Comparison of ENCODE assay signal across 8 mouse cellular contexts in genomic region chr11:78094137-78094503, GRCm38 (mm10). TPM values are rescaled to one million over a fixed set of nuclear protein-coding genes. Genes with fewer than 3 reads are reported as not detected.
DNase-seq lines count a peak whose midpoint lies in the region; ATAC-seq and TF ChIP-seq lines count a peak whose summit lies in the region.

No protein-coding gene starts in this region.

- H3K27me3 ChIP-seq in heart, embryonic 11.5 days (ENCODE audit: control insufficient read depth, insufficient read depth, low read length), result no peaks in the 10 kb centered on the region
- H3K27me3 ChIP-seq in CH12.LX (replicated peaks), result no peaks in the 10 kb centered on the region
- H3K27me3 ChIP-seq in forebrain, embryonic 15.5 days, result no peaks in the 10 kb centered on the region
- H3K27me3 ChIP-seq in liver, embryonic 16.5 days (ENCODE audit: control insufficient read depth, insufficient read depth, low read depth, low read length), result no peaks in the 10 kb centered on the region

- no peaks in the 10 kb centered on the region for H3K9me3 ChIP-seq in heart, embryonic 11.5 days (replicated peaks; ENCODE audit: control insufficient read depth, low read length)
- H3K9me3 ChIP-seq in CH12.LX (replicated peaks; ENCODE audit: low read length), result no peaks in the 10 kb centered on the region
- no peaks in the 10 kb centered on the region for H3K9me3 ChIP-seq in forebrain, embryonic 15.5 days
- no peaks in the 10 kb centered on the region for H3K9me3 ChIP-seq in liver, embryonic 16.5 days (replicated peaks; ENCODE audit: control insufficient read depth, low read length)

- TF ChIP-seq RAD21 in CH12.LX (IDR thresholded peaks at IDR 0.05; ENCODE audit: low read depth, low read length), result no peak

- no peak for TF ChIP-seq EP300 in CH12.LX (IDR thresholded peaks at IDR 0.05; ENCODE audit: low read length)

- H3K79me2 ChIP-seq in CH12.LX (replicated peaks; ENCODE audit: control insufficient read depth, extremely low read depth, insufficient read depth, poor library complexity, severe bottlenecking), result peaks cover 44% of the 10 kb centered on the region

- 0 out of 2 replicates have a peak, but pooled peaks have one; percentile 23 for ATAC-seq in heart, embryonic 11.5 days (replicated peaks; ENCODE audit: insufficient number of reproducible peaks, low FRiP score, low TSS enrichment)
- peak; percentile 45 for ATAC-seq in forebrain, embryonic 15.5 days (replicated peaks)
- no peak for ATAC-seq in liver, embryonic 16.5 days (ENCODE audit: low read depth)

- 48% methylated on average over 11 of the region's 11 CpGs for WGBS in heart, embryonic 11.5 days (ENCODE audit: insufficient replicate concordance)
- WGBS in forebrain, embryonic 15.5 days, result 56% methylated on average over 11 of the region's 11 CpGs
- 42% methylated on average over 11 of the region's 11 CpGs for WGBS in liver, embryonic 16.5 days (ENCODE audit: insufficient replicate concordance)

- TF ChIP-seq CTCF in CH12.LX (conservative IDR thresholded peaks at IDR 0.05 in 1 of 2, IDR thresholded peaks at IDR 0.05 in 1 of 2; ENCODE audit: low read depth in 2 of 2, low read length in 2 of 2), result no peak

- H3K36me3 ChIP-seq in heart, embryonic 11.5 days (ENCODE audit: control insufficient read depth, insufficient read depth, low read length), result no peaks in the 10 kb centered on the region
- H3K36me3 ChIP-seq in CH12.LX (replicated peaks in 1 of 2; ENCODE audit: control insufficient read depth in 1 of 2, insufficient read depth in 1 of 2, low read length in 1 of 2), result peaks cover 2 to 33% of the 10 kb centered on the region in 2 experiments
- H3K36me3 ChIP-seq in forebrain, embryonic 15.5 days, result no peaks in the 10 kb centered on the region
- H3K36me3 ChIP-seq in liver, embryonic 16.5 days (ENCODE audit: control insufficient read depth, insufficient read depth), result no peaks in the 10 kb centered on the region

- in situ Hi-C loops in CH12.LX (cut with MboI; ENCODE audit: low pct_ligation_motif_present, low pct_unique_long_range_greater_than_20kb, low sequenced_read_pairs), result no loop called here

- no peak for DNase-seq in heart, adult 11 months
- DNase-seq in CH12.LX (ENCODE audit: extremely low read depth), result no peak
- no peak for DNase-seq in embryo, embryonic 10.5 days (ENCODE audit: low spot score)
- no peak for DNase-seq in spleen, postnatal 36 days (ENCODE audit: low spot score in 2 of 2)
- DNase-seq in frontal cortex, postnatal 14 days (ENCODE audit: low spot score in 2 of 2), result no peak

- peak overlapping the region; percentile 78 for H3K4me3 ChIP-seq in heart, embryonic 11.5 days (ENCODE audit: low read depth, low read length)
- peak overlapping the region; percentile 12 to 78 (median 52) for H3K4me3 ChIP-seq in CH12.LX (replicated peaks in 1 of 3; ENCODE audit: low read depth in 2 of 3, low read length in 2 of 3, poor library complexity in 1 of 3)
- H3K4me3 ChIP-seq in forebrain, embryonic 15.5 days, result peak overlapping the region; percentile 73
- peak overlapping the region; percentile 73 for H3K4me3 ChIP-seq in liver, embryonic 16.5 days (ENCODE audit: low read depth, low read length)

- no peak for TF ChIP-seq POLR2A in CH12.LX (IDR thresholded peaks at IDR 0.05; ENCODE audit: low read depth, low read length)

- dilution Hi-C loops in CH12.LX (cut with MboI; ENCODE audit: extremely low pct_ligation_motif_present, extremely low pct_unique_long_range_greater_than_20kb, low sequenced_read_pairs), result no loop called here

- H3K27ac ChIP-seq in heart, embryonic 11.5 days (ENCODE audit: low read depth, low read length), result peak overlapping the region; percentile 38; the same call in 1 of the 2 replicates
- no peak overlapping the region for H3K27ac ChIP-seq in CH12.LX (ENCODE audit: insufficient read depth, low read depth)
- peak overlapping the region; percentile 69 for H3K27ac ChIP-seq in forebrain, embryonic 15.5 days (replicated peaks)
- peak overlapping the region; percentile 18; the same call in 1 of the 2 replicates for H3K27ac ChIP-seq in liver, embryonic 16.5 days (ENCODE audit: low read length)

- peaks cover 11% of the 10 kb centered on the region for H3K4me1 ChIP-seq in heart, embryonic 11.5 days (ENCODE audit: control insufficient read depth, insufficient read depth, low read length)
- peaks cover 4 to 27% of the 10 kb centered on the region in 2 experiments; a peak in 3 of 4 replicates for H3K4me1 ChIP-seq in CH12.LX (ENCODE audit: control insufficient read depth in 1 of 2, insufficient read depth in 2 of 2)
- H3K4me1 ChIP-seq in forebrain, embryonic 15.5 days, result peaks cover 31% of the 10 kb centered on the region
- peaks cover 15% of the 10 kb centered on the region for H3K4me1 ChIP-seq in liver, embryonic 16.5 days (ENCODE audit: control insufficient read depth, low read depth, low read length)

- peak overlapping the region; percentile 75 for H3K4me2 ChIP-seq in heart, embryonic 11.5 days
- H3K4me2 ChIP-seq in CH12.LX (ENCODE audit: insufficient read depth, low read depth, poor library complexity, severe bottlenecking), result peak overlapping the region; percentile 52
- H3K4me2 ChIP-seq in forebrain, embryonic 15.5 days (replicated peaks), result peak overlapping the region; percentile 86
- H3K4me2 ChIP-seq in liver, embryonic 16.5 days (ENCODE audit: low read depth, low read length), result peak overlapping the region; percentile 94

- H3K9ac ChIP-seq in heart, embryonic 11.5 days (ENCODE audit: low read depth, low read length), result peak overlapping the region; percentile 83; the same call in 1 of the 2 replicates
- H3K9ac ChIP-seq in CH12.LX (ENCODE audit: insufficient read depth, low read depth), result peak overlapping the region; percentile 88
- H3K9ac ChIP-seq in forebrain, embryonic 15.5 days (replicated peaks), result peak overlapping the region; percentile 88
- H3K9ac ChIP-seq in liver, embryonic 16.5 days (ENCODE audit: low read depth, low read length), result peak overlapping the region; percentile 68

TF ChIP-seq in CH12.LX, 34 proteins besides CTCF, POLR2A, EP300 and RAD21:
- TF ChIP-seq MAZ (IDR thresholded peaks at IDR 0.05; ENCODE audit: low read depth, low read length) (no peak), RCOR1 (conservative IDR thresholded peaks at IDR 0.05; ENCODE audit: low read depth, low read length) (no peak), MYC (IDR thresholded peaks at IDR 0.05; ENCODE audit: low read depth, low read length) (0 out of 2 replicates have a peak, but pooled peaks have one; percentile 8), ZC3H11A (IDR thresholded peaks at IDR 0.05; ENCODE audit: low read depth, low read length) (no peak), UBTF (IDR thresholded peaks at IDR 0.05; ENCODE audit: low read depth, low read length) (no peak)

RNA-seq across cellular contexts. Expression of gene Fam222b, which starts 0.3 kb away (rescaled TPM):
- polyA plus RNA-seq in heart, embryonic 11.5 days (2014; fragmentation: Nextera tagmentation; extraction: Ambion mirVana), result 22.4 and 26.9 TPM in 2 replicates
- total RNA-seq in CH12.LX (2012; rRNA removed) (8.7 and 10.0 TPM in 2 replicates), CH12.LX (2014; rRNA removed) (3.9 and 5.9 TPM in 2 replicates)
- polyA plus RNA-seq in CH12.LX (2012; ENCODE audit: insufficient read length, low read depth), result 26.8 and 34.4 TPM in 2 replicates
- polyA plus RNA-seq in forebrain, embryonic 15.5 days (2015; fragmentation: Nextera tagmentation; extraction: Ambion mirVana), result 20.0 and 20.5 TPM in 2 replicates
- polyA plus RNA-seq in liver, embryonic 16.5 days (2015; fragmentation: Nextera tagmentation; extraction: Ambion mirVana), result 3.4 and 4.9 TPM in 2 replicates

RNA-seq across cellular contexts. Expression of gene Eral1, which starts 13.9 kb away (rescaled TPM):
- polyA plus RNA-seq in heart, embryonic 11.5 days (2014; fragmentation: Nextera tagmentation; extraction: Ambion mirVana), result 25.6 and 27.0 TPM in 2 replicates
- total RNA-seq in CH12.LX (2012; rRNA removed), result 40.5 and 41.5 TPM in 2 replicates
- 41.5 and 43.2 TPM in 2 replicates for total RNA-seq in CH12.LX (2014; rRNA removed)
- polyA plus RNA-seq in CH12.LX (2012; ENCODE audit: insufficient read length, low read depth), result 37.8 and 39.1 TPM in 2 replicates
- polyA plus RNA-seq in forebrain, embryonic 15.5 days (2015; fragmentation: Nextera tagmentation; extraction: Ambion mirVana), result 33.3 TPM in 2 replicates
- 12.4 and 12.7 TPM in 2 replicates for polyA plus RNA-seq in liver, embryonic 16.5 days (2015; fragmentation: Nextera tagmentation; extraction: Ambion mirVana)

RNA-seq across cellular contexts. Expression of gene Flot2, which starts 56.4 kb away (rescaled TPM):
- 62.0 and 67.1 TPM in 2 replicates for polyA plus RNA-seq in heart, embryonic 11.5 days (2014; fragmentation: Nextera tagmentation; extraction: Ambion mirVana)
- total RNA-seq in CH12.LX (2012; rRNA removed) (10.1 and 14.7 TPM in 2 replicates), CH12.LX (2014; rRNA removed) (4.3 and 5.2 TPM in 2 replicates)
- polyA plus RNA-seq in CH12.LX (2012; ENCODE audit: insufficient read length, low read depth), result 13.1 and 13.4 TPM in 2 replicates
- 90.2 and 98.3 TPM in 2 replicates for polyA plus RNA-seq in forebrain, embryonic 15.5 days (2015; fragmentation: Nextera tagmentation; extraction: Ambion mirVana)
- polyA plus RNA-seq in liver, embryonic 16.5 days (2015; fragmentation: Nextera tagmentation; extraction: Ambion mirVana), result 24.5 and 25.1 TPM in 2 replicates
